Mouse (Mus musculus) frontal cortex, postnatal 10 days (tissue): ENCODE results near the gene Sik1.

Experiments used
- DNase-seq, 2 experiments: peaks; one replicate each; pipeline ENCODE4 v3.0.0; 2022; ENCODE audit warnings: low spot score in 2 of 2, mixed read lengths in 1 of 2

The Sik1 gene

DNA sequence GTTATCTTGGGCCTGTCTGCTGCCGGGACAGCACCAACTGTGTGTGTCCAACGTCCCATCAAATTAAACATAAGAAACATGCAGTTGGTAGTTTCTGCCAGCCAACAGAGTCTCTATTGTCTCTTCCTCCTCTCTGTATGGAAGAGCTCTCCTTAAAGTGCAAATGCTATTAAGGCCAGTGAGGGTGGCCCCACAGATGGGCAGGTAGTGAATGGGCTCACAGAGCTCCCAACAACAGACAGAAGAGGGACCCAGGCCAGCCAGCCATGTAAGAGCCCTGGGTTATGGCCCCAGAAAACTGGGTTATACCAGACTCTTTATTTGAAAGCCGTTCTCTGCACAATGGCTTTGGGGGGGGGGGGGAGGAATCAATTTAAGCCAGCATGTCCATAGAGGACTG is 21.2 kb upstream of the Sik1 start:
- no peak for DNase-seq

DNA sequence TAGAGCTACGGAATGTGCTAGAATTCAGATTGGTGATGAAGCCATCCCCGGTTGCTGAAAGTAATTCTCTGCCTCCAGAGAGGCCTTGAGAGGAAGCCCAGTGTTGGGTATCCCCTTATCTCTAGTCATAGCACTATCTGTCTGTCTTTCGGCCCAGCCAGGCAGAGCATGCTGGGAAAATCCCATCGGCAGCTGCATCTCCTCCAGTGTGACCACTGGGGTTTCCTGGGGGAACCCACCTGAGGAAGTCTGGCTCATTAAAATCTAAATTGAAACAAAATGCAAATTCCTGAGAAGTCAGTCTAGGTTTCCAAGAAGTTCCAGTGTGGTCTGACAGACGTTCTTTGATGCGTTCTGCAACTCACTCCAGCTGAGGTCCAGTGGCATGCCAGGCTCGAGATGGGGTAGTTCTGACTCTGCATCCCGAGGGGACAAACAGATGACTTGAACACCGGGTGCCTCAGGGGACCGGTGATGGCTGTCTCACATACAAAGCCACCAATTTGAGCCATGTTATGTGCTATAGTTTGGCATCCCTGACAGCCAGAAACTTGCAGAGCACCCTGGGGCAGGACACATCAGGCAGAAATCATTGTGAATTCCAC is 19.8 kb upstream of the Sik1 start:
- no peak for DNase-seq

DNA sequence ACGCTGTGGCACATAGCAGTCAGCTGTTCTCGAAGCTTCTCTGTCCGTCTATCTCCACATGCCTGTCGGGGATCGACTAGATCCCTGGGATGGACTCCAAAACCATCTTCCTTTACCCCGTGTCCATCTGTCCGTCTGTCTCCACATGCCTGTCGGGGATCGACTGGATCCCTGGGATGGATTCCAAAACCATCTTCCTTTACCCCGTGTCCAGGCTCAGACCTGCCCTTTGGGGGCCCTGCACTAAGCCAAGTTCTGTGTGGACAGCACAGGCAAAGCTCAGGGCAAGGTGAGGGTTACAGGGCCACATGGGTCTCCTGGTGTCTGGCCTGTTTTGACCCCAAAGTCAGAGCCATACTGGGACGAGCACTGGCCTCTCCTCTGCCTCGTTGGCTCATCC is 19.1 kb upstream of the Sik1 start:
- DNase-seq, result no peak

- DNase-seq, result no peak
These were observed 18.4 kb upstream of the Sik1 start for GRCm38 (mm10) chr17:31873973-31874372.

DNA sequence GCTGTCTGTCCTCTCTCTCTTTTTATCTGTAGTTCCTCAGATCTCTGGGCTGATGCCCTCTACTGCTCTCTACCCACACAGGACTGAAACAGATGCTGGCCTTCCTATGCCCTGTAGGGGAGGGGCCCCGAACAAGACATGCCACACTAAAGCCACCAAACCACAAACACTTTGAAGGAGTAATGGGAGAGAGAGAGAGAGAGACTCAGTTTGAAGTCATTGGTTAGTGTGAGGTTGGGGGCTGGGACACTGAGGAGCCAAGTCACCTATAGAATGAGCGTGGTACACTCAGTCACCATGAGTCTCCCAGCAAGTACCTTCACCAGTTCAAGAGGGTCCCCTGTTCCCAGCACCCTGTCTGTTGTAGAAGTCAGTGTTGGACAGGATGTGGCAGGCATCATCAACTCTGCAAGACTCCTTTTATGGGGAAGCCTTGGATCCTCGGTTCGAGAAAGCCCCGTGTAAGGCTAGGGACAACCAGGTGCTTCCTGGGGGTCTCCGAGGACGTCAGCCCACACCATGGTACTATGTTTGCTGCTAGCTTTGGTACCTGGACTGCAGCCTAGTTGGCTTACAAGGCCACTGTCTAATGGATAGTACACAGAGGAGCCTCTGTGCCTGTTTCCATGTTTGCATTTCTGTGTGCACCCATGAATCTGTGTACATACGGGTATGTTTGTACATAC is 17.7 kb upstream of the Sik1 start:
- DNase-seq, result no peak

DNA sequence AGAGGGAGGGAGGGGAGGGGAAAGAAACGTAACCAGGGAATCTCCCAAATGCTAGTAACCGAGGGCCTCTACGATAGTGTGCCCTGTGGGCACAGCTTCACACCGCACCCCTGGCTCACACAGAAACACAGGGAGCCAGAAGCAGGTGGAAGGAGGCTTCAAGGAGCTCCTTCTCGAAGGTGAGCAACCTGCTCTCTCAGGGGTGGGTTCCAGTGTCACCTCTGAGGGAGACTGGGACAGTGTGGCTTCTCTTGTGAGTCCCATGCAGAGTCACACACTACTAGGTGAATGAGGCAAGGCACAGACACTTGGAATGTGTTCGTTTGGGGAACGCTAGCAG is 17.2 kb upstream of the Sik1 start:
- no peak for DNase-seq

DNA sequence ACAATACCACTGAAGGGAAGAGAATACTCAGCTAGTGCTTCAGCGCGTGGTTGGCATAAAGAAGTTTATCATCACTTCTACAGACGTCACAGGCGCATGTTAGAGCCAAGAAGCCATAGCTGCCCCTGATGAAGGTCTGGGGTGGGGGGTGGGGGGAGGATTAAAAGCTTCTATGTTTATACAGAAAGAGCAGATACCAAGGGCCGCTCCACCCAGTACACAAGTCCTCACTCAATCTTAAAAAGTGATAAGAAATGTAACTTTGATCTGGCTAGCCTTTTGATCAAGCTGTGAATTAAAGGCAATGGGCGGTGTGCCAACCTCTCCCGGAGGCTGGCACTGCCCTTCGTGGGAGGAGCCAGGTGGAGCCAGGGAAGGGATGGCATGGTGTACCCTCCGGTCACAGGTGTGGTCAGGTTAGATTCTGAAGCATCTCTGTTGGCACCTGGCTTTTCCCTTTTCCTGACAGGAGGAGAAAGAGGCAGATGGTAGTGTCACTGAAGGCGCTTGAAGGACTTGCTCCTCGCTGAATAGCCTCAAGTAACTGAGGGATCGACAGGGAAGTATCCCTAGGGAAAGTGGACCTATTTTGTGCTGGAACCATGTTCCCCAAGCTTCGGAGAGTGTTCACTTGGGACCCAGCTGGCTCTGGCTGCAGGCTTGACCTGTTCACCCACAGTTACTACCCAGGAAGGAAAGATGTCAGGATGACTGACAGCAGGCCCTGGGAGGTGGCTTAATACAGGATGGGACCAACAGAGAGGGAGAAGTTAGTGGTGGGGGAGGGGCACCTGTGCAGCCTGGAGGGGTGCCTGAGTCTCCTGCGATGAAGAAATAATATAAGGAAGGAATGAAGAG is 16.6 kb upstream of the Sik1 start:
- DNase-seq, result no peak

DNA sequence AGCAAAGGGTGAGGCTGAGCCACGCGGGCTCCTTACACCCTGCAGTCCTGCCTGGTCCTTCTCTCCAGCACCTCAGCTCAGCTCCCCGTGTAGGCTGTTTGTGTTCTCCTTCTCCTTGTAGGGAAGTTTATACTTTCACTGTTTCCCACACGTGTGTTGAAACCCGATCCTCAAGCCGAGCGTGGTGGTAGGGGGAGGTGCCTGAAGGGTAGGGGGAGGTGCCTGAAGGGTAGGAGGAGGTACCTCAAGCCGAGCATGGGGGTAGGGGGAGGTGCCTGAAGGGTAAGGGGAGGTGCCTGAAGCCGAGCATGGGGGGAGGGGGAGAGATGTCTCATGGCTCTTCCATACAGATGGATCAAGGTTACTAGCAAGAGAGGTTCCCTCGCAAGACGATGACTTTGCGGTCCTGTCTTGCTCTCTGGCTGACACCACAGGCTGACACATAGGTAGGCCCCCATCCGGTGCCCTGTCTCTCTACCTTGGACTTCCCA is 15.4 kb upstream of the Sik1 start:
- no peak for DNase-seq

DNA sequence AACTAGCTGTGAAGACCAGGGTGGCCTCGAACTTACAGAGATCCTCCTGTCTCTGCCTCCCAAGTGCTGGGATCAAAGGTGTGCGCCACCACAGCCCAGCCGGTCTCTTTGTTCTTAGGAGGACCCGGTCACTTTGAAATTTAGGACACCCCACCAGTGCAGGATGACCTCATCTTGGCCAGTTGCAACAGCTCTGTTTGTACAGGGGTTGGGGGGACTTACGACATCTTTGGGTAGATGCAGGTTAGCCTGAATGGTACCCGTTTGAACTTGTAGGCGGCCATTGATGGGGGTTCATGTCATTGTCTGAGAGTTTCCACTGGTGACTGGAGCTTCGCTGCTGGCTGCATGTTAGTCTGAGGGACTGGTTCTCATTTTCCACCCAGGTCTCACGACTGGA is 14.8 kb upstream of the Sik1 start:
- no peak for DNase-seq

- no peak for DNase-seq
These were observed 12.5 kb upstream of the Sik1 start for GRCm38 (mm10) chr17:31868076-31868475.

GRCm38 (mm10) chr17:31867061-31867460 is 11.5 kb upstream of the Sik1 start:
- DNase-seq, result no peak

GRCm38 (mm10) chr17:31865636-31866035 is 10.0 kb upstream of the Sik1 start:
- DNase-seq, result no peak

GRCm38 (mm10) chr17:31864666-31865450 is 9.3 kb upstream of the Sik1 start:
- DNase-seq, result no peak

DNA sequence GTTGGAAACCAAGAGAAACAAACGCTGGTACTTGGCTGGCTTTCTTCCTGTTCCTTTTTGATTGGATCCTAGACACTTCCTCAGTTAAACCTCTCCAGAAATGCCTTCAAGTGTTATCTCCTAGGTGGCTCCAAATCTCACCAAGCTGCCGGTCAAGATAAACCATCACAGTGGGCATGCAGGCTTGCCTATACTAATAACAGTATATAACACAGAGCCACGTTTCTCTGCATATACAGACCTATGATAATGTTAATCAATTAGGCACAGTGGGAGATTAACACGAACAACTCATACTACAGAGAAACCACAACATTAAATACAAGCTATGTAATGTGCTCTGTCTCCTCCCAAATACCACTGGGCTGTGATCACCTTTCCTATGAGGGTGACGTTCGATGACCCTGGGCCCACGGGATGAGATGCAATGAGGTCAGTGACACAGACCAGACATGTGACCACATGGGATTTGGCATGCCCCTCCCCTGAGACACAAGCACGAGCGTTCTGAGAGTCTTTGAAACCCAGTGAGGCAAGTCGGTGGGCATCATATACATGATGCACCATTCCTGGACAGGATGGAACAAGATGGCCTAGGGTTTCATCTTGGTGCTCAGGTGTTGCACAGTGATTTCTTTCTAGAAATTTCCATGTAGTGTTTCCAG is 7.7 kb upstream of the Sik1 start:
- DNase-seq, result no peak

- no peak for DNase-seq
These were observed 6.5 kb upstream of the Sik1 start for GRCm38 (mm10) chr17:31862136-31862535.

DNA sequence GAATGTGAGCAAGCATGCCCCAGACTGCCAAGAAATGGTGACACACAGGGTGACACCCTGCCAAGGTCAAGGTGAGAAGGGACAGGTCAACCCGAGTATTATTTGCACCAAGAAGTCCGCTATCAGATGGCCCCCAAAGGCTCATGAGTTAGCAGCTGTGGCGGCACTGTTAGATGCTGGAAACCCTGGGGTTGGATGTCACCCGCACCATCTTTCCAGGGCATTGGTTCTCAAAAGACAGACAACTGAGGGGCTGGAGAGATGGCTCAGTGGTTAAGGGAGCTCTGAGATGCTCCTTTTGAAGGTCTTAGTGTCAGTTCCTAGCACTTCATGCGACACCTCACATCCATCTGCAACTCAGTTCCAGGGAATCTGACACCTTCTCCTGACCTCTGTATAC is 6.1 kb upstream of the Sik1 start:
- no peak for DNase-seq

- no peak for DNase-seq
These were observed 5.3 kb upstream of the Sik1 start for GRCm38 (mm10) chr17:31860856-31861255.

DNA sequence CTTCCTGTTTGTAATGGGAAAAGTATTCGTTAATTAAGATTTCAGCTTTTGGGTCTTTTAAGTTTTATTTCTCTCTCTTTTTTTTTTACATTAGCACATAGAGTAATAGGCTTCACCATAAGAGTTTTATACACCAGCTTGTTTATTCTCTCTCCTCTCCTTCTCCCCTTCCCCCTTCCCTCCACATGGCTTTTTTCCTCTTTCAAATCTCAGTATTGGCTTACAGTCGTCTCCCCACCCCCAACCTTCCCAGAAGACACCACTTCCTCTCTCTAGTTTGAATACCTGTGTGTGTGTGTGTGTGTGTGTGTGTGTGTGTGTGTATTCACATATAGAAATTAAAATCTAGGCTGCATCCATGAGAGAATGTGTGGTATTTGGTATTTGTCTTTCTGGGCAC is 3.8 kb upstream of the Sik1 start:
- no peak for DNase-seq

DNA sequence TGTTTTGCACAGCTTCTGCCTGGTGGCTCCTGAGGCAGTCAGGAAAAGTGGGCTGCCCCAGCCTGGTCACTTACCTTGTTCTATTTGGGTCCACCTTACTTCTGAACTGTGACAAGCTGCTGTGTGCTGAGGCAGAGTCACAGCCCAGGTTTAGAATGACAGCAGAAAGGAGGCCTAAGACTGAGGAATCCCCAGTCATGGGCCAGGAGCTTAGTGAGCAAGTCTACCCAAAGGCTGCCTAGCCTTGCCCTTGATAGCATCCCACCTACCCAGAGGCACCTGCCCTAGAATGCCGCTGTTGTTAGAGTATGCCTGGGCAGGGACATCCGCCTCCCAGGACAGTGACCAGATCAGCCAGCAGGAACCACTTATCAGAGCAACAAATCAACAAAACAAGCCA is 3.2 kb upstream of the Sik1 start:
- DNase-seq, result no peak

- no peak for DNase-seq
These were observed 2.4 kb upstream of the Sik1 start for GRCm38 (mm10) chr17:31857903-31858426.

- DNase-seq, result no peak
These were observed 1.6 kb upstream of the Sik1 start for GRCm38 (mm10) chr17:31857251-31857650.
